Mouse (Mus musculus) myocyte (in vitro differentiated cells): ENCODE results near the gene Wfdc18. TPM values are rescaled to one million over a fixed set of nuclear protein-coding genes. Genes with fewer than 3 reads are reported as not detected.

Experiments
- H3K27me3 ChIP-seq: one replicate; pipeline ENCODE4 v1.6.1; 2011; ENCODE audit not compliant: control insufficient read depth, insufficient read depth, insufficient read length
- H3K36me3 ChIP-seq: one replicate; pipeline ENCODE4 v1.6.1; 2011; ENCODE audit not compliant: control insufficient read depth, insufficient read depth
- H3K4me2 ChIP-seq: one replicate; pipeline ENCODE4 v1.6.1; 2011; ENCODE audit warnings: low read depth, control low read depth
- H3K4me3 ChIP-seq: one replicate; pipeline ENCODE4 v1.5.1; 2011; ENCODE audit warnings: mild to moderate bottlenecking, control low read depth, moderate library complexity
- H3K79me2 ChIP-seq: one replicate; pipeline ENCODE4 v1.6.1; 2011; ENCODE audit not compliant: control insufficient read depth, insufficient read depth
- H3ac ChIP-seq: one replicate; pipeline ENCODE4 v1.6.1; 2011; ENCODE audit not compliant: control insufficient read depth, insufficient read length
- CEBPB ChIP-seq: IDR thresholded peaks from 2 replicates; pipeline ENCODE4 v1.6.1; 2011; ENCODE audit warnings: mild to moderate bottlenecking, moderate library complexity; ENCODE audit not compliant: poor library complexity, insufficient read depth, severe bottlenecking
- E2F4 ChIP-seq: IDR thresholded peaks from one replicate; pipeline ENCODE4 v1.6.1; 2011; ENCODE audit warnings: mild to moderate bottlenecking, control low read depth, moderate library complexity; ENCODE audit not compliant: insufficient read depth
- MAX ChIP-seq: IDR thresholded peaks from one replicate; pipeline ENCODE4 v1.6.1; 2011; ENCODE audit warnings: low read depth, mild to moderate bottlenecking, control low read depth
- MYOD1 ChIP-seq, 3 experiments: IDR thresholded peaks; one replicate each; pipeline ENCODE4 v1.6.1; 2011; ENCODE audit warnings: control low read depth in 2 of 3, low read depth in 2 of 3, mild to moderate bottlenecking in 2 of 3, moderate library complexity in 1 of 3; ENCODE audit not compliant: insufficient read length in 2 of 3, control insufficient read depth in 1 of 3
- MYOG ChIP-seq, 3 experiments: IDR thresholded peaks; one replicate each; pipeline ENCODE4 v1.6.1; 2011; ENCODE audit warnings: control low read depth in 2 of 3, low read depth in 2 of 3, mild to moderate bottlenecking in 2 of 3; ENCODE audit not compliant: insufficient read length in 2 of 3, control insufficient read depth in 1 of 3, insufficient read depth in 1 of 3
- POLR2A ChIP-seq: IDR thresholded peaks from one replicate; pipeline ENCODE4 v1.6.1; 2011; ENCODE audit warnings: low read depth, mild to moderate bottlenecking, control low read depth, moderate library complexity; ENCODE audit not compliant: insufficient read length
- POLR2AphosphoS2 ChIP-seq: IDR thresholded peaks from one replicate; pipeline ENCODE4 v1.6.1; 2011; ENCODE audit warnings: low read depth, control low read depth; ENCODE audit not compliant: insufficient read length
- REST ChIP-seq: IDR thresholded peaks from one replicate; pipeline ENCODE4 v1.6.1; 2011; ENCODE audit warnings: mild to moderate bottlenecking, control low read depth, moderate library complexity; ENCODE audit not compliant: insufficient read depth, insufficient read length
- SRF ChIP-seq: IDR thresholded peaks from one replicate; pipeline ENCODE4 v1.6.1; 2011; ENCODE audit warnings: low read depth; ENCODE audit not compliant: control insufficient read depth, insufficient read length
- TCF12 ChIP-seq: IDR thresholded peaks from one replicate; pipeline ENCODE4 v1.6.1; 2011; ENCODE audit warnings: mild to moderate bottlenecking, control low read depth; ENCODE audit not compliant: poor library complexity, insufficient read depth, severe bottlenecking
- TCF3 ChIP-seq: IDR thresholded peaks from one replicate; pipeline ENCODE4 v1.6.1; 2011; ENCODE audit warnings: low read depth, control low read depth; ENCODE audit not compliant: insufficient read length
- USF1 ChIP-seq: IDR thresholded peaks from one replicate; pipeline ENCODE4 v1.6.1; 2011; ENCODE audit warnings: low read depth, mild to moderate bottlenecking, control low read depth, moderate library complexity
- polyA plus RNA-seq: library from polyadenylated mRNA; unstranded; fragments of >200 nt; fragmentation: generic; extraction: Trizol; gene quantifications from one replicate; pipeline ENCODE4 v1.2.1, GENCODE M21; 2012; ENCODE audit warnings: missing spikeins

Wfdc18 gene
- polyA plus RNA-seq, 1 experiment, result not detected

DNA sequence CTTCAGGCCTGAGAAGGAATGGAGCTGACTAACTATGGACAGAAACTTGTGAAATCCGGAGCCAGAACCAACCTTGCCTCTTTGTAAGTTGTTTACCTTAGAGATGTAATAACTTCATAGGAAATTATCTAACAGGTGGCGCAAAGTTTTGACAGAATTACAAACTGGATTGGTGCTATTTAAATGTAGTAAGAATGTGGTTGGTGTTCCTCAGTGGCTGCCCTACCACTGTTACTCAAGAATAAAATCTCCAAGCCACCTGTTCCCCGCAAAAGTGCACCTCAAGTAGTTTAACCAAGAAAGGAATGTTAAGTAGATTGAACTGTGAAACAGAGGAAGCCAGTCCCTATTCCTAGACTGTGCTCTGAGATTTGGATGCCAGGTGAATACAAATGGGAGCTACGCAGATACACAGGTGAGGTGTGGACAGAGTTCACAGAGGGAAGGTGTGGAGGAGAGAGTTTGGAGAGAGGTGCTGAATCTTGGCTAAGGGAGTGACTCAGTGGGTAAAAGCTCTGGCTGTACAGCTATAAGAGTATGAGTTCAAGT, 31.7 kb downstream of the Wfdc18 start:
- H3K27me3 ChIP-seq, result peaks cover 40% of the 10 kb centered on the region
- H3K36me3 ChIP-seq, result no peaks in the 10 kb centered on the region
- TF ChIP-seq E2F4, result no peak
- H3K4me3 ChIP-seq, result no peak overlapping the region
- no peak overlapping the region for H3ac ChIP-seq
- no peak overlapping the region for H3K4me2 ChIP-seq
- H3K79me2 ChIP-seq, result no peaks in the 10 kb centered on the region

DNA sequence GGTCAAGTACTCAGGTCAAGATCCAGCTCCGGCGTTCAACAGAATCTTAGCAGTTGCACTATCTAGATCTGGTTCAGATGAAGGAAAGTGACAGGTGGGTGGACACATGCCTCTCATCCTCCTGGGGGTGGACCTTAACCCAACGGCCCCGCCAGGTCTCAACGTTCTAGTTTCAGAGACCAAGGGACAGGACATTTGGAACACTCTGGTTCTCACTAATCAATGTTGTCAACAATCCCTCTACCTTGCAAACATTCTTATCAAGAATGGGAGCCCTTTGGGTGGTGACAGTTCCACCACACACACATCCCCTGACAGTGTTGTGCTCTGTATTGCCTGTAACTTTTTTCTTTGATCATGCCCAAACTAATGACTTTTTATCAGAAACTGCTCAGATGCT, 33.0 kb downstream of the Wfdc18 start:
- H3K4me2 ChIP-seq, result no peak overlapping the region
- no peaks in the 10 kb centered on the region for H3K79me2 ChIP-seq
- no peak overlapping the region for H3ac ChIP-seq
- no peaks in the 10 kb centered on the region for H3K36me3 ChIP-seq
- no peak overlapping the region for H3K4me3 ChIP-seq
- TF ChIP-seq SRF (no peak), USF1 (no peak), TCF12 (no peak), MAX (no peak), TCF3 (no peak)
- H3K27me3 ChIP-seq, result peaks cover 50% of the 10 kb centered on the region

DNA sequence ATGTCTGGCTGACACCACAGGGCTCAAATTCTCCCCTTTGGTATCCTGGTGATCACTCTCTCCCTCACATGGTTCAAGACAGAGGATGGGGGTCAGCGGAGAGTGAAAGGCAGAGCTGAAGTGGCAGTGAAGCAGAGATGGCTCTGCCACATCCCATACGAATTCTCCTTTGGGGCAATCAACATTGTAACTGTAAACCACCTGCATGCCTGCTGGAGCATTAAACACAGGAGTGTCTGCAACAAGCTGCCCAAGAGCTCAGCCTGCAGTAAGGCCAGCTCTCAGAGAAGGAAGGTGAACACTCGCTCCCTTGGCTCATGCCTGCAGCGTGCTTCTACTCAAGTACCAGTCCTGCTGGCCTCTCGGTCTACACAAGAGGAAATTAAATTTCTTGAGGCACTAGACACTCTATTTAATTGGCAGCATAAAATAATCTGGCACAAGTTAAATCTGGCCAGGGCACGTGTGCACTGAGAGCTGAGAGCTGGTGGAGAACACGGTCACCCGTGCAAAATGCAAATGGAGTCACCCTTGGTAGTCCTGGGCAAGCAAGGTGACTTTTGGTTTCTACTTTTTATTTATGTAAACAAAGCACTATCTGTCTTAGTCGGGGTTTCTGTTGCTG, 34.0 kb downstream of the Wfdc18 start:
- TF ChIP-seq POLR2AphosphoS2 (no peak), REST (no peak), USF1 (no peak)
- Histone ChIP-seq H3K27me3 (peaks cover 60% of the 10 kb centered on the region), H3K79me2 (no peaks in the 10 kb centered on the region)

DNA sequence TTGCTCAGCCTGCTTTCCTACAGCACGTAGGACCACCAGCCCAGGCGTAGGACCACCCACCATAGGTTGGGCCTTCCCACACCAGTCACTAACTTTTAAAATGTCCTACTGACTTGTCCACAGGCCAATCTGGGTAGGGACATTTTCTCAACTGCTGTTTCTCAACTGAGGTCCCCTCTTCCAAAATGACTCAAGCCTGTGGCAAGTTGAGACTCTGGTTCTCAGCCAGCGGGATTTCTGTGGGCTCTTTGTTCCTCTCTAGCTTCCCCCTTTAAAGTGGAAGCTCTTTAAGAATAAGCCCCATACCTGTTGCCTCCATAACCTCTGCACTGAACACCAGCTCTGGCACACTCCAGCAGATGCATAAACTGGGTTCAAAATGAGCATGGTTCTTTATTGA, 34.7 kb downstream of the Wfdc18 start:
- H3K27me3 ChIP-seq, result peaks cover 65% of the 10 kb centered on the region
- no peak overlapping the region for H3ac ChIP-seq
- no peak overlapping the region for H3K4me2 ChIP-seq
- H3K36me3 ChIP-seq, result no peaks in the 10 kb centered on the region
- H3K79me2 ChIP-seq, result no peaks in the 10 kb centered on the region
- TF ChIP-seq USF1 (no peak), SRF (no peak), MAX (no peak), POLR2AphosphoS2 (no peak), CEBPB (no peak), TCF12 (no peak), POLR2A (no peak), MYOG (IDR thresholded peaks at IDR 0.05; ENCODE audit: control insufficient read depth in 1 of 3, insufficient read depth in 1 of 3, insufficient read length in 2 of 3, low read depth in 2 of 3) (no peak), E2F4 (no peak), REST (no peak), MYOD1 (IDR thresholded peaks at IDR 0.05; ENCODE audit: control insufficient read depth in 1 of 3, insufficient read length in 2 of 3, low read depth in 2 of 3) (no peak), TCF3 (no peak)
- H3K4me3 ChIP-seq, result no peak overlapping the region

More for the DNA sequence above, 34.0 kb downstream of the Wfdc18 start:
- Histone ChIP-seq H3K4me2 (no peak overlapping the region), H3ac (no peak overlapping the region), H3K36me3 (no peaks in the 10 kb centered on the region), H3K4me3 (no peak overlapping the region)

DNA sequence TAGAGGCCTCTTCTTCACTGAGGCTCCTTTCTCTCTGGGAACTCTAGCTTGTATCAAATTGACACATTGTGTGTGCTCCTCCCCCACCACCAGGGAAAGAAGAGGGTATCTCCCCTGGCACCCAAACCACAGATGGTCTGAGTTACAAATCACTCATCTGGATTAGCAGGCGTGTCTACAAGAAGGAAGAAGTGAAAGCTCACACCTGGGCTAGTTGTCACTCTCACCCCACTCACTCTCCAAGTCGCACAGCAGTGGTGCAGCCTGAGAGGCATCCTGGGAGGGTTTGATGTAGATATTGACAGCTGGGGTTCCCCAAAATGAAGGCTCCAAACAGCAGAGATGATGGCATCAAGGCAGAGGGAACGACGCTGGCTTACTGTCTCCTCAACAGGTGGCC, 37.3 kb downstream of the Wfdc18 start:
- Histone ChIP-seq H3K79me2 (no peaks in the 10 kb centered on the region), H3K27me3 (peaks cover 60% of the 10 kb centered on the region), H3ac (no peak overlapping the region), H3K4me2 (no peak overlapping the region), H3K36me3 (no peaks in the 10 kb centered on the region), H3K4me3 (no peak overlapping the region)
- no peak for TF ChIP-seq MYOD1 (IDR thresholded peaks at IDR 0.05; ENCODE audit: control insufficient read depth in 1 of 3, insufficient read length in 2 of 3, low read depth in 2 of 3)
- no peak for TF ChIP-seq USF1
- TF ChIP-seq REST, result no peak
- no peak for TF ChIP-seq E2F4
- no peak for TF ChIP-seq TCF3
- TF ChIP-seq MAX, result no peak
- TF ChIP-seq POLR2A, result no peak
- no peak for TF ChIP-seq TCF12
- no peak for TF ChIP-seq POLR2AphosphoS2
- no peak for TF ChIP-seq MYOG (IDR thresholded peaks at IDR 0.05; ENCODE audit: control insufficient read depth in 1 of 3, insufficient read depth in 1 of 3, insufficient read length in 2 of 3, low read depth in 2 of 3)
- TF ChIP-seq CEBPB, result no peak
